In the genomic region with DNA sequence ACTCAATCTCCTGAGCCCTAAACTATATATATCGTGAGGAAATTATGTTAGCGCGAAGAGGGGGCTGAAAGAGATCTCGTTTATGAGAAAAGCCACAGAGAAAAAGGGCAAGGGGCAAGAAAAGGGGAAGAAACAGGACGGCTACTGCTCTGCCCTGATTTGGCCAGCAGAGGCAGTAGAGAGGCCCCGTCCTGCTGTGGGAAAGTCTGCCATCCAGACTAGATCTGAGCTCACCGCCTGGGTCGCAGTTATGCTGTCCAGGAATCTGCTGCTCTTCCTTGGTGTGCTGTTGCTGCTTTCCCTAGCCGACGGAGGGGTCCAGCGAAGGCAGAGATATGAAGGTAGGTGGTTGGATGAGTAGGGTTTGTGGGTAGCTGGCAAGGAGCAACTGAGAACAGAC, we compare ENCODE assay signal across 10 mouse cellular contexts. TPM values are rescaled to one million over a fixed set of nuclear protein-coding genes. Genes with fewer than 3 reads are reported as not detected.
DNase-seq lines count a peak whose midpoint lies in the region; ATAC-seq and TF ChIP-seq lines count a peak whose summit lies in the region.
"Had no signal": no experiment of that assay in that cellular context is flagged by ENCODE, and none has a peak within 500 bp of the region (broad histone marks: within the 10 kb centered on the region; RNA-seq: fewer than 3 reads in every experiment).

A gene (plus strand): TSS at position 189 of the 400 bp plus-strand sequence.

- no peak for TF ChIP-seq POLR2A in ES-Bruce4 (IDR thresholded peaks at IDR 0.05; ENCODE audit: insufficient read depth, low read length)
- no peak for TF ChIP-seq POLR2A in liver, adult 2 months (IDR thresholded peaks at IDR 0.05; ENCODE audit: extremely low read depth, insufficient read depth, low read length)

- no peak for TF ChIP-seq EP300 in ES-Bruce4 (IDR thresholded peaks at IDR 0.05; ENCODE audit: insufficient read depth, low read depth, low read length)

- DNase-seq in intestine, embryonic 14.5 days (ENCODE audit: low spot score) = peak; percentile 67
- peak; percentile 72 for DNase-seq in adrenal gland, postnatal 10 days
- DNase-seq in embryonic facial prominence, embryonic 14.5 days (ENCODE audit: low spot score) = peak; percentile 31
- no peak for DNase-seq in liver, adult 2 months (ENCODE audit: extremely low read depth, low read depth, low spot score)
- peak; percentile 3 for DNase-seq in retina, adult 2 months (ENCODE audit: low read depth, low spot score)
- DNase-seq in MN1 (ENCODE audit: low spot score) = no peak

- no peak for ATAC-seq in intestine, embryonic 14.5 days (replicated peaks; ENCODE audit: low FRiP score, low TSS enrichment, low read depth)
- no peak for ATAC-seq in intestine, embryonic 16.5 days
- no peak for ATAC-seq in embryonic facial prominence, embryonic 14.5 days (ENCODE audit: low read depth)

- no peaks in the 10 kb centered on the region for H3K27me3 ChIP-seq in intestine, embryonic 14.5 days (replicated peaks; ENCODE audit: control insufficient read depth, insufficient read depth, low read length)
- no peaks in the 10 kb centered on the region; the same call in 1 of the 2 replicates for H3K27me3 ChIP-seq in intestine, embryonic 16.5 days (replicated peaks; ENCODE audit: control insufficient read depth, insufficient read depth, low read length)
- no peaks in the 10 kb centered on the region for H3K27me3 ChIP-seq in ES-Bruce4 (ENCODE audit: control insufficient read depth, insufficient read depth, low read length, poor library complexity, severe bottlenecking)
- H3K27me3 ChIP-seq in embryonic facial prominence, embryonic 14.5 days (replicated peaks; ENCODE audit: control insufficient read depth, insufficient read depth, low read length) = no peaks in the 10 kb centered on the region
- no peaks in the 10 kb centered on the region for H3K27me3 ChIP-seq in liver, adult 2 months (ENCODE audit: control insufficient read depth, insufficient read depth, low read length)
- H3K27me3 ChIP-seq: embryonic facial prominence, embryonic 15.5 days had no signal

- no peaks in the 10 kb centered on the region for H3K36me3 ChIP-seq in intestine, embryonic 14.5 days (ENCODE audit: control insufficient read depth, insufficient read depth, low read length)
- no peaks in the 10 kb centered on the region for H3K36me3 ChIP-seq in intestine, embryonic 16.5 days (ENCODE audit: control insufficient read depth, insufficient read depth, low read length)
- H3K36me3 ChIP-seq in ES-Bruce4 (ENCODE audit: control insufficient read depth, insufficient read depth, low read length, poor library complexity, severe bottlenecking) = no peaks in the 10 kb centered on the region
- H3K36me3 ChIP-seq in embryonic facial prominence, embryonic 14.5 days (ENCODE audit: control insufficient read depth, insufficient read depth, low read length) = no peaks in the 10 kb centered on the region
- H3K36me3 ChIP-seq in liver, adult 2 months (ENCODE audit: control insufficient read depth, insufficient read depth, low read length) = no peaks in the 10 kb centered on the region
- H3K36me3 ChIP-seq: embryonic facial prominence, embryonic 15.5 days; limb, embryonic 15.5 days had no signal

- no peaks in the 10 kb centered on the region for H3K4me1 ChIP-seq in intestine, embryonic 14.5 days (replicated peaks; ENCODE audit: control insufficient read depth, insufficient read depth, low read length)
- no peaks in the 10 kb centered on the region for H3K4me1 ChIP-seq in intestine, embryonic 16.5 days (ENCODE audit: control insufficient read depth, insufficient read depth, low read length)
- no peaks in the 10 kb centered on the region for H3K4me1 ChIP-seq in ES-Bruce4 (ENCODE audit: control insufficient read depth, insufficient read depth, low read length)
- H3K4me1 ChIP-seq in embryonic facial prominence, embryonic 14.5 days (ENCODE audit: control insufficient read depth, insufficient read depth, low read length) = no peaks in the 10 kb centered on the region
- no peaks in the 10 kb centered on the region for H3K4me1 ChIP-seq in liver, adult 2 months (ENCODE audit: control insufficient read depth, insufficient read depth, low read length)
- H3K4me1 ChIP-seq: embryonic facial prominence, embryonic 15.5 days; limb, embryonic 15.5 days had no signal

- H3K4me3 ChIP-seq in intestine, embryonic 14.5 days (ENCODE audit: low read depth, low read length) = no peak within 1 kb of the TSS
- H3K4me3 ChIP-seq in intestine, embryonic 16.5 days (ENCODE audit: low read length) = no peak within 1 kb of the TSS
- H3K4me3 ChIP-seq in ES-Bruce4 (ENCODE audit: low read depth, low read length) = peak within 1 kb of the TSS; percentile 35; the same call in 1 of the 2 replicates
- no peak within 1 kb of the TSS for H3K4me3 ChIP-seq in embryonic facial prominence, embryonic 14.5 days (ENCODE audit: low read depth, low read length)
- H3K4me3 ChIP-seq in liver, adult 2 months (ENCODE audit: insufficient read depth, low read depth, low read length) = no peak within 1 kb of the TSS
- H3K4me3 ChIP-seq: embryonic facial prominence, embryonic 15.5 days; limb, embryonic 15.5 days had no signal

- WGBS in intestine, embryonic 14.5 days = 11% methylated on average over 11 of the region's 11 CpGs
- WGBS in intestine, embryonic 16.5 days = 15% methylated on average over 11 of the region's 11 CpGs
- 26% methylated on average over 11 of the region's 11 CpGs for WGBS in embryonic facial prominence, embryonic 14.5 days
- WGBS in liver, adult 2 months = 17% methylated on average over 11 of the region's 11 CpGs

- no peaks in the 10 kb centered on the region for H3K79me2 ChIP-seq in liver, adult 2 months (ENCODE audit: control insufficient read depth, insufficient read depth, low read length)

- no peaks in the 10 kb centered on the region for H3K9me3 ChIP-seq in intestine, embryonic 14.5 days (ENCODE audit: control insufficient read depth, low read length)
- H3K9me3 ChIP-seq in intestine, embryonic 16.5 days (ENCODE audit: control insufficient read depth, low read length) = no peaks in the 10 kb centered on the region
- no peaks in the 10 kb centered on the region for H3K9me3 ChIP-seq in ES-Bruce4 (replicated peaks; ENCODE audit: control insufficient read depth, insufficient read depth, low read length, poor library complexity, severe bottlenecking)
- no peaks in the 10 kb centered on the region for H3K9me3 ChIP-seq in embryonic facial prominence, embryonic 14.5 days (ENCODE audit: control insufficient read depth, low read length)
- H3K9me3 ChIP-seq: embryonic facial prominence, embryonic 15.5 days; limb, embryonic 15.5 days had no signal

- H3K27ac ChIP-seq in intestine, embryonic 14.5 days (ENCODE audit: low read depth) = no peak within 1 kb of the TSS
- no peak within 1 kb of the TSS for H3K27ac ChIP-seq in intestine, embryonic 16.5 days (ENCODE audit: low read length)
- H3K27ac ChIP-seq in ES-Bruce4 (ENCODE audit: insufficient read depth, low read length) = no peak within 1 kb of the TSS
- no peak within 1 kb of the TSS for H3K27ac ChIP-seq in embryonic facial prominence, embryonic 14.5 days (replicated peaks; ENCODE audit: low read depth, low read length)
- H3K27ac ChIP-seq in liver, adult 2 months (replicated peaks; ENCODE audit: insufficient read depth, low read depth, low read length) = no peak within 1 kb of the TSS
- H3K27ac ChIP-seq: embryonic facial prominence, embryonic 15.5 days; limb, embryonic 15.5 days had no signal

- H3K4me2 ChIP-seq in intestine, embryonic 14.5 days (ENCODE audit: low read length) = no peak within 1 kb of the TSS
- H3K4me2 ChIP-seq in intestine, embryonic 16.5 days (ENCODE audit: low read depth, low read length) = no peak within 1 kb of the TSS
- H3K4me2 ChIP-seq in embryonic facial prominence, embryonic 14.5 days (ENCODE audit: low read depth, low read length) = no peak within 1 kb of the TSS
- H3K4me2 ChIP-seq: embryonic facial prominence, embryonic 15.5 days; limb, embryonic 15.5 days had no signal

- TF ChIP-seq CTCF in ES-Bruce4 (IDR thresholded peaks at IDR 0.05; ENCODE audit: low read depth, low read length) = peak; percentile 86
- TF ChIP-seq CTCF in liver, adult 2 months (IDR thresholded peaks at IDR 0.05; ENCODE audit: low read depth, low read length) = peak; percentile 82

- H3K9ac ChIP-seq in intestine, embryonic 14.5 days (ENCODE audit: low read length) = no peak within 1 kb of the TSS
- no peak within 1 kb of the TSS for H3K9ac ChIP-seq in intestine, embryonic 16.5 days (ENCODE audit: low read depth, low read length)
- H3K9ac ChIP-seq in ES-Bruce4 (ENCODE audit: low read depth, poor library complexity, severe bottlenecking) = no peak within 1 kb of the TSS
- no peak within 1 kb of the TSS for H3K9ac ChIP-seq in embryonic facial prominence, embryonic 14.5 days (ENCODE audit: low read depth, low read length)
- no peak within 1 kb of the TSS for H3K9ac ChIP-seq in liver, adult 2 months (ENCODE audit: low read depth, low read length)
- H3K9ac ChIP-seq: embryonic facial prominence, embryonic 15.5 days; limb, embryonic 15.5 days had no signal

RNA-seq across cellular contexts. Expression of the gene that starts here (rescaled TPM):
- polyA plus RNA-seq in intestine, embryonic 14.5 days (2014; fragmentation: Nextera tagmentation; extraction: Ambion mirVana) = 1.2 TPM in 1 of 2 replicates, not detected in the other
- 0.34 TPM in 1 of 2 replicates, not detected in the other for polyA plus RNA-seq in intestine, embryonic 16.5 days (2015; fragmentation: Nextera tagmentation; extraction: Ambion mirVana)
- polyA plus RNA-seq in ES-Bruce4 (2011; ENCODE audit: insufficient read depth, insufficient read length, low read depth, missing spikeins) = not detected in 2 replicates
- total RNA-seq in adrenal gland, postnatal 10 days (2021) = not detected
- 0.69 and 1.1 TPM in 2 replicates for polyA plus RNA-seq in embryonic facial prominence, embryonic 14.5 days (2014; fragmentation: Nextera tagmentation; extraction: Ambion mirVana)
- not detected in 2 replicates for total RNA-seq in liver, adult 2 months (2014; rRNA removed)
- polyA plus RNA-seq in liver, adult 2 months (2012; rRNA removed) = not detected in 2 replicates
- polyA plus RNA-seq: limb, embryonic 15.5 days had no signal

Comparison
In these comparisons a context has a peak if more than half of its experiments do, and no peak if none do; other contexts are left out.
1. Peak in DNase-seq in adrenal gland, postnatal 10 days; RNA of the gene not detected or under 1 TPM.
2. DNase-seq: peak in intestine, embryonic 14.5 days (single experiment), embryonic facial prominence, embryonic 14.5 days (single experiment) and retina, adult 2 months (single experiment); none in liver, adult 2 months (single experiment) and MN1 (single experiment).